Comparison of ENCODE assay signal across 9 mouse cellular contexts in the genomic region with DNA sequence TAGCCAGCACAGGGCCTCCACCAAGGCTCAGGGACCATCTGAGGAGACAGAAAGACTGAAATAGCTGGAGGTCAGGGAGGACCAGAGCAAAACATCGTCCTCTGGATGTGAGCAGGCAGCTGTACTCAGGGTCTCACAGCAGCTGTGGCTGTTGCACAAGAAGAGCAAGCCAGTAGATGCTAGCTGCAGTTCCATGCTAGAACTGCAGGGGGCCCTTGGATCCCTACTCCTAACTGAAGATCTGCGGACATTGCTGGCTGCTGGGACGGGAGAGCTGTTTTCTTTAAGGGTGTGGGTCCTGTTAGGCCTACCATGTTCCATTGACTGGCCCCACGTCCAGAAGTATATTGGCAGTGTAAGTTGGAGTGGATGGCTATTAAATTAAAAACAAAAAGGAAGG.
A peak's percentile ranks its signal among the peaks of the same experiment; 100 is the strongest.
DNase-seq lines count a peak whose midpoint lies in the region; ATAC-seq and TF ChIP-seq lines count a peak whose summit lies in the region.
"Had no signal": no experiment of that assay in that cellular context is flagged by ENCODE, and none has a peak within 500 bp of the region (broad histone marks: within the 10 kb centered on the region; RNA-seq: fewer than 3 reads in every experiment).

No protein-coding gene starts in this region.

- H3K27me3 ChIP-seq in intestine, embryonic 16.5 days (replicated peaks; ENCODE audit: control insufficient read depth, insufficient read depth, low read length) = no peaks in the 10 kb centered on the region
- H3K27me3 ChIP-seq in intestine, embryonic 15.5 days (replicated peaks) = no peaks in the 10 kb centered on the region
- H3K27me3 ChIP-seq in kidney, postnatal 0 days (ENCODE audit: insufficient read depth, low read length) = no peaks in the 10 kb centered on the region
- H3K27me3 ChIP-seq: limb, embryonic 12.5 days had no signal

- peak; percentile 56 for DNase-seq in ES-E14 (ENCODE audit: low read depth, low spot score)
- peak; percentile 49 for DNase-seq in embryo, embryonic 11 days
- peak; percentile 52 for DNase-seq in kidney, postnatal 0 days (ENCODE audit: low spot score)
- peak; percentile 66 for DNase-seq in yolk sac, embryonic 10.5 days (ENCODE audit: low spot score)
- DNase-seq in cerebellum, adult 9-11 months = no peak

- no peak overlapping the region for H3K27ac ChIP-seq in intestine, embryonic 16.5 days (ENCODE audit: low read length)
- no peak overlapping the region for H3K27ac ChIP-seq in intestine, embryonic 15.5 days
- H3K27ac ChIP-seq in ES-E14 (ENCODE audit: insufficient read depth, low read depth, low read length, poor library complexity, severe bottlenecking) = no peak overlapping the region
- H3K27ac ChIP-seq in kidney, postnatal 0 days = no peak overlapping the region
- H3K27ac ChIP-seq: limb, embryonic 12.5 days had no signal

- peak; percentile 69 for TF ChIP-seq CTCF in kidney, postnatal 0 days (IDR thresholded peaks at IDR 0.05; ENCODE audit: low read depth)

- H3K9me3 ChIP-seq in intestine, embryonic 16.5 days (ENCODE audit: control insufficient read depth, low read length) = no peaks in the 10 kb centered on the region
- no peaks in the 10 kb centered on the region for H3K9me3 ChIP-seq in intestine, embryonic 15.5 days
- H3K9me3 ChIP-seq in ES-E14 (ENCODE audit: control insufficient read depth, insufficient read depth, low read depth, low read length) = no peaks in the 10 kb centered on the region
- H3K9me3 ChIP-seq in kidney, postnatal 0 days (replicated peaks; ENCODE audit: low read length) = no peaks in the 10 kb centered on the region
- H3K9me3 ChIP-seq: limb, embryonic 12.5 days had no signal

- no peak overlapping the region for H3K9ac ChIP-seq in intestine, embryonic 16.5 days (ENCODE audit: low read depth, low read length)
- H3K9ac ChIP-seq in intestine, embryonic 15.5 days = no peak overlapping the region
- H3K9ac ChIP-seq in ES-E14 (ENCODE audit: insufficient read depth, low read depth, low read length, poor library complexity, severe bottlenecking) = no peak overlapping the region
- H3K9ac ChIP-seq in kidney, postnatal 0 days (ENCODE audit: low read depth, low read length) = no peak overlapping the region
- H3K9ac ChIP-seq: limb, embryonic 12.5 days had no signal

- H3K4me1 ChIP-seq in intestine, embryonic 16.5 days (ENCODE audit: control insufficient read depth, insufficient read depth, low read length) = peaks cover 10% of the 10 kb centered on the region
- H3K4me1 ChIP-seq in intestine, embryonic 15.5 days (replicated peaks) = peaks cover 24% of the 10 kb centered on the region
- no peaks in the 10 kb centered on the region for H3K4me1 ChIP-seq in ES-E14 (ENCODE audit: control insufficient read depth in 2 of 2, insufficient read depth in 2 of 2, low read length in 2 of 2, poor library complexity in 1 of 2)
- peaks cover 3% of the 10 kb centered on the region; the same call in 1 of the 2 replicates for H3K4me1 ChIP-seq in kidney, postnatal 0 days (replicated peaks; ENCODE audit: insufficient read depth, low read length)

- in situ Hi-C loops in ES-E14 (cut with MboI; ENCODE audit: low sequenced_read_pairs in 2 of 2, unreplicated experiment in 2 of 2) = no loop called here

- H3K36me3 ChIP-seq in intestine, embryonic 16.5 days (ENCODE audit: control insufficient read depth, insufficient read depth, low read length) = no peaks in the 10 kb centered on the region
- no peaks in the 10 kb centered on the region for H3K36me3 ChIP-seq in intestine, embryonic 15.5 days
- no peaks in the 10 kb centered on the region for H3K36me3 ChIP-seq in ES-E14 (ENCODE audit: control insufficient read depth, insufficient read depth, low read length, poor library complexity, severe bottlenecking)
- no peaks in the 10 kb centered on the region for H3K36me3 ChIP-seq in kidney, postnatal 0 days (ENCODE audit: insufficient read depth, low read length)
- H3K36me3 ChIP-seq: limb, embryonic 12.5 days had no signal

- ATAC-seq in intestine, embryonic 16.5 days = 0 out of 2 replicates have a peak, but pooled peaks have one; percentile 9
- no peak for ATAC-seq in intestine, embryonic 15.5 days
- no peak for ATAC-seq in kidney, postnatal 0 days (replicated peaks; ENCODE audit: low FRiP score, low read depth)
- ATAC-seq in megakaryocyte-erythroid progenitor cell, adult 5-6 weeks (replicated peaks; ENCODE audit: low FRiP score, low TSS enrichment, poor library complexity, severe bottlenecking) = peak; percentile 63

- H3K4me3 ChIP-seq in intestine, embryonic 16.5 days (ENCODE audit: low read length) = no peak overlapping the region
- H3K4me3 ChIP-seq in intestine, embryonic 15.5 days (replicated peaks) = no peak overlapping the region
- H3K4me3 ChIP-seq in ES-E14 (ENCODE audit: insufficient read depth in 1 of 2, low read depth in 1 of 2, low read length in 2 of 2, poor library complexity in 1 of 2, severe bottlenecking in 1 of 2) = no peak overlapping the region
- no peak overlapping the region for H3K4me3 ChIP-seq in kidney, postnatal 0 days (replicated peaks; ENCODE audit: low read depth, low read length)
- H3K4me3 ChIP-seq: limb, embryonic 12.5 days had no signal

- 58% methylated on average over 4 of the region's 4 CpGs for WGBS in intestine, embryonic 16.5 days
- 62% methylated on average over 4 of the region's 4 CpGs for WGBS in intestine, embryonic 15.5 days
- whole genome bisulfite sequencing in kidney, postnatal 0 days = 66% methylated on average over 4 of the region's 4 CpGs

- no peak overlapping the region for H3K4me2 ChIP-seq in intestine, embryonic 16.5 days (ENCODE audit: low read depth, low read length)
- H3K4me2 ChIP-seq in intestine, embryonic 15.5 days (replicated peaks) = no peak overlapping the region
- H3K4me2 ChIP-seq in kidney, postnatal 0 days (ENCODE audit: low read length) = no peak overlapping the region
- H3K4me2 ChIP-seq: limb, embryonic 12.5 days had no signal

TF ChIP-seq in ES-E14, 5 proteins besides CTCF, POLR2A, EP300 and RAD21:
- no peak for TF ChIP-seq ZNF384 (IDR thresholded peaks at IDR 0.05; ENCODE audit: low read depth, low read length)
- peak; percentile 68; the same call in 1 of the 2 replicates for TF ChIP-seq ZC3H11A (IDR thresholded peaks at IDR 0.05; ENCODE audit: borderline replicate concordance, low read depth, low read length)

Comparison
In these comparisons a context has a peak if more than half of its experiments do, and no peak if none do; other contexts are left out.
1. ATAC-seq: peak in intestine, embryonic 16.5 days (single experiment) and megakaryocyte-erythroid progenitor cell, adult 5-6 weeks (single experiment); none in intestine, embryonic 15.5 days (single experiment) and kidney, postnatal 0 days (single experiment).